Mouse (Mus musculus) midbrain, embryonic 11.5 days (tissue): ENCODE measurements at regions not wholly inside any gene's neighbourhood (a gene's known extent, or its start where the extent isn't known, plus 50 kb on each side); places are given as distances from the start of the nearest gene placed in this dataset.
A peak's percentile ranks its signal among the peaks of the same experiment; 100 is the strongest.
"Not testable (repeated sequence)": the region's sequence is repeated elsewhere in the genome, so short reads cannot be mapped to it uniquely, and the experiment has no call there.

Experiments used
- ATAC-seq: fragments of 200-750 bp; cut with Nextera tagmentation; 2 replicates; pipeline ENCODE4 v1.8.0; 2017; ENCODE audit warnings: moderate TSS enrichment, moderate library complexity; ENCODE audit not compliant: low FRiP score
- DNase-seq: peaks from one replicate; pipeline ENCODE4 v3.0.0; 2015; ENCODE audit warnings: low spot score; ENCODE audit errors: missing footprints
- H3K27ac ChIP-seq: fragments of 300-500 bp; sonication (generic); 2 replicates; pipeline ENCODE4 v1.5.1; 2014; ENCODE audit warnings: low read depth, low read length
- H3K27me3 ChIP-seq: fragments of 300-500 bp; sonication (generic); 2 replicates; pipeline ENCODE4 v1.6.1; 2014; ENCODE audit warnings: mild to moderate bottlenecking, low read length, moderate library complexity, mixed read lengths; ENCODE audit not compliant: control insufficient read depth, insufficient read depth
- H3K36me3 ChIP-seq: fragments of 300-500 bp; sonication (generic); 2 replicates; pipeline ENCODE4 v1.6.1; 2014; ENCODE audit warnings: mild to moderate bottlenecking, low read length, moderate library complexity, mixed read lengths; ENCODE audit not compliant: control insufficient read depth, insufficient read depth
- H3K4me1 ChIP-seq: fragments of 300-500 bp; sonication (generic); 2 replicates; pipeline ENCODE4 v1.6.1; 2014; ENCODE audit warnings: low read length; ENCODE audit not compliant: control insufficient read depth, insufficient read depth
- H3K4me2 ChIP-seq: fragments of 300-500 bp; sonication (generic); 2 replicates; pipeline ENCODE4 v1.6.1; 2014; ENCODE audit warnings: mild to moderate bottlenecking, moderate library complexity
- H3K4me3 ChIP-seq: fragments of 300-500 bp; sonication (generic); 2 replicates; pipeline ENCODE4 v1.5.1; 2014; ENCODE audit warnings: low read depth, low read length
- H3K9ac ChIP-seq: fragments of 300-500 bp; sonication (generic); 2 replicates; pipeline ENCODE4 v1.6.1; 2014; ENCODE audit warnings: low read length
- H3K9me3 ChIP-seq: fragments of 300-500 bp; sonication (generic); 2 replicates; pipeline ENCODE4 v1.6.1; 2016; ENCODE audit warnings: low read length; ENCODE audit not compliant: control insufficient read depth
- WGBS: fragments of 180-500 bp; shearing (Covaris S2); extraction: QIAGEN DNeasy Blood & Tissue Kit; methylation state at CpG from one replicate; pipeline ENCODE4 v1.1.7; 2014; 5-methylcytosine and 5-hydroxymethylcytosine counted together

DNA sequence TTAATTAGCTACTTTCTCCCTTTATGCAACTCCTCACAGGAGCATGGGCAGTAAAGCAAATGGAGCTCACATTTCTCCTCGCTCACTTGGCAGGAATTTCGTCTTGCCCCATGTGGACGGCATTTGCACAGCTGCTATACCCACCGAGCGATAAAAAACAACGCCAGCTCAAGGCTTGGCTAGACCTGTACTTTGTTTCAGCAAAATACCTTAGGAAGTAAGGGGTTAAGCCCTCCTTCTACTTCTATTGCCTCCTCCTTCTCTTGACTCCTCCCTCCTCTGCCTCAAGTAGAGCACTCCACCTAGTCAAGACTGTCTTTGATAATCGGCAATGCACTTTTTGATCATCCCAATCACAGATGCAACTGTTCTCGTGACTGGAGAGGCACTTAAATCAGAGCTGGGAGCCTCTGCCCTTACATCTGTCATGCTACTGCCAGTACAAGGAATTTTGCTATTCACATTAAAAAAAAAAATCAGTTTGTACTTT lies 168.4 kb downstream of the Enc1 start:
- no peak overlapping the region for H3K9ac ChIP-seq
- peaks cover 7% of the 10 kb centered on the region for H3K4me1 ChIP-seq
- H3K27ac ChIP-seq: no peak overlapping the region
- no peak overlapping the region for H3K4me3 ChIP-seq
- 74% methylated on average over 8 of the region's 8 CpGs for WGBS
- no peak for ATAC-seq
- DNase-seq: no peak
- no peak overlapping the region for H3K4me2 ChIP-seq
- H3K27me3 ChIP-seq: no peaks in the 10 kb centered on the region
- H3K9me3 ChIP-seq: no peaks in the 10 kb centered on the region
- no peaks in the 10 kb centered on the region for H3K36me3 ChIP-seq

DNA sequence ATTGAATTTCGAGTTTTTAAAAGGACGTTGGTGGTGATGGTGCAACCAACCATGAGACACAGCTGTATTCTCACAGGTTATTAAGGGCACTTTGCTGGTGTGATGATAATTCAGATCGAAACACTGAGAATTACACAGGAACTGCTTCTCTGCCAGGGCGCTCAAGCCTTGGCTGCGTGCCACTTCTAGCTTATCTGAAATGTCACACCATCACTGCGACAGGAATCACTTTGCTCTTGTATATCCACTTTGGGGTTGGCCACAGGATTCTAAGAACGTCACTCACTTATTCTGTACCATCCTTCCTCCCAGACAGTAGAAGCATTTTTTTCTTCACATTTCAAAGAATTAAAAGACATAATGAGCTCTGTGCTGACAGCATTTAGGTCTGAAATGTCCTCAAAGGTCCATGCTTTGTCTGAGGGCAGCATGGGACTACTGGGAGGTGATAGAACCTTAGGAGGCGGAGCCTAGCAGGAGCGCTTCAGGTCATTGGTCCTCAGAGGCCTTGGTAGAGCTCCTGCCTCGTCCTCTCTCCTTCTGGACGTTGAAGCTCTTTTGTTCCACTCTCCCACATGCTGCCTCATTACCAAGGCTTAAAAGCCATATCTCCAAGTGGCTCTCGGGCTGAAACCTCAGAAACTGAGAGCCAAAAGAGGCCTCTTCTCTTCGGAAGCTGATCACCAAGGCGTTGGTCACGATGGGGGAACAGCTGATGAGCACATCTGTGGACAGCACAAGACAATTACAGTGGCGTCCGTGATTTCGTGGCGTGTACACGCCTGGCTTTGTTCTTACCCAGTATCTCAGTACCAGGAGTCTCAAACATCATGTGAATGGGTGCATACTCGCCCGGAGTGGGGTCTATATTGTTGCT lies 167.7 kb downstream of the Enc1 start:
- 82% methylated on average over 22 of the region's 22 CpGs for WGBS
- Histone ChIP-seq H3K4me3 (no peak overlapping the region), H3K36me3 (no peaks in the 10 kb centered on the region), H3K27me3 (no peaks in the 10 kb centered on the region), H3K9ac (no peak overlapping the region), H3K4me2 (no peak overlapping the region), H3K27ac (no peak overlapping the region), H3K9me3 (no peaks in the 10 kb centered on the region), H3K4me1 (peaks cover 7% of the 10 kb centered on the region)
- no peak for DNase-seq
- ATAC-seq: no peak

DNA sequence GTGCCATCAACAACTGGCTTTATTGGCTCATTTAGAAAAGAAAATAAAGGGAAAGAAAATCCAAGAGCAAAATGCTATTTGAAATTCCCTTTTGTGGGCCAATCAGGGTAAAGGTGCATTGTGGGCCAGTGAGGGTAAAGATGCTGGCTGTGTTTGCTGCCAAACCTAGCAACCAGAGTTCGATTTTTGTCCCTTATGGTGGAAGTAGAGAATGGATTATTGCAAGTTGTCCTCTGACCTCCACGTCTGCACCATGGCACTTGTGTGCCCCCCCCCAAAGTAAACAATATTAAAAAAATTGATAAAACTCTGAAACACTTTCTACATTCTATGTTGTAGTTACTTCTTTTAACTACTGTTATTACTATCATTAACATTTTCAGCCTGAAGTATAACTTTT lies 166.9 kb downstream of the Enc1 start:
- Histone ChIP-seq H3K4me1 (peaks cover 7% of the 10 kb centered on the region), H3K9me3 (no peaks in the 10 kb centered on the region), H3K4me2 (no peak overlapping the region), H3K4me3 (no peak overlapping the region), H3K27me3 (no peaks in the 10 kb centered on the region), H3K36me3 (no peaks in the 10 kb centered on the region), H3K9ac (no peak overlapping the region), H3K27ac (no peak overlapping the region)
- DNase-seq: no peak
- 43% methylated on average over 2 of the region's 2 CpGs for WGBS
- no peak for ATAC-seq

DNA sequence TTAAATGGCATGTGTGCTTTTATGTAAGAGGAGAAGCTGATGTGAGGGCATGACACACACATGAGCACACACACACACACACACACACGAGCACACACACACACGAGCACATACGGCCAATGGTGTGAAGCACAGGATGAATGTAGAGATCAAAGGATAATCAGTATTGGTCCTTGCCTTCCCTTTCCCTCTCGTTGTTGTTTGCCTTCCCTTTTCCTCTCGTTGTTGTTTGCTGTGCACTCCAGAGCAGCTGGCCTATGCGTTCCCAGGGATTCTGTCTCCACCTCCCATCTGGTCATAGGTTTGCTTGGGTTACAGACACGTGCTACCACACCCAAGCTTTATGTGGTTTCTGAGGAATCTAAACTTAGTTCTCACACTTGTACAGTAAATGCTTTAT lies 165.8 kb downstream of the Enc1 start:
- H3K27ac ChIP-seq: no peak overlapping the region
- no peaks in the 10 kb centered on the region for H3K36me3 ChIP-seq
- no peaks in the 10 kb centered on the region for H3K27me3 ChIP-seq
- peaks cover 7% of the 10 kb centered on the region for H3K4me1 ChIP-seq
- H3K9me3 ChIP-seq: no peaks in the 10 kb centered on the region
- no peak for DNase-seq
- H3K9ac ChIP-seq: no peak overlapping the region
- WGBS: 52% methylated on average over 7 of the region's 7 CpGs
- H3K4me2 ChIP-seq: no peak overlapping the region
- no peak overlapping the region for H3K4me3 ChIP-seq
- peak; percentile 16; the same call in 1 of the 2 replicates for ATAC-seq

DNA sequence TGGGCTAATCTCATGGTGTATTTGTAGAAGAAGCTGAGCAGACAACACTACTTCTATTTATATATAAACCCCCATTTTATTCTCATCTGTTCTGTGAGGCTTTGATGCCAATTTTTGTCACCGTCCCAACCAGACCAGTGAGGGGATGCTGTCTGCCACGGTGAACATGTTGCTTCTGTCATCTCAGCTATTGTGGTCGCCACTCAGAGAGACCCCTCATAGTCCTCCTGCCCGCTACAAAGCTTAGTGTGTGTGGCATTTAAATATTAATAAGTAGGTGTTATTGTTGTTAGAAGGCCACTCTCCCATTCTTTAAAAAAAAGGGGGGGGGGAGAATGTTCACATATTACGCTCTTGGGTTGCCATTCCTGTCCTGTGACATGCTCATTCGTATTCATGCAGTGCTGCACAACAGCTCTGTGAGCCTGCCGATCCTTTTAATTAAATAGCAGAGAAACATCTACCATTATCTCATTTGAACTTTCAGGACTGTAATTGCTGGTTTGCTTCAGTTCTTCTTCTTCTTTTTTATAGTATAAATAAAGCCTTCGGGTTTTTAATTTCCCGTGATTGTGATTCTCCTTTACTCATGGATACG lies 161.4 kb downstream of the Enc1 start:
- Histone ChIP-seq H3K4me2 (no peak overlapping the region), H3K4me1 (no peaks in the 10 kb centered on the region; the same call in 1 of the 2 replicates), H3K9me3 (no peaks in the 10 kb centered on the region), H3K36me3 (no peaks in the 10 kb centered on the region), H3K27ac (no peak overlapping the region), H3K9ac (no peak overlapping the region), H3K4me3 (no peak overlapping the region), H3K27me3 (no peaks in the 10 kb centered on the region)
- 73% methylated on average over 10 of the region's 10 CpGs for WGBS
- no peak for DNase-seq
- no peak for ATAC-seq

DNA sequence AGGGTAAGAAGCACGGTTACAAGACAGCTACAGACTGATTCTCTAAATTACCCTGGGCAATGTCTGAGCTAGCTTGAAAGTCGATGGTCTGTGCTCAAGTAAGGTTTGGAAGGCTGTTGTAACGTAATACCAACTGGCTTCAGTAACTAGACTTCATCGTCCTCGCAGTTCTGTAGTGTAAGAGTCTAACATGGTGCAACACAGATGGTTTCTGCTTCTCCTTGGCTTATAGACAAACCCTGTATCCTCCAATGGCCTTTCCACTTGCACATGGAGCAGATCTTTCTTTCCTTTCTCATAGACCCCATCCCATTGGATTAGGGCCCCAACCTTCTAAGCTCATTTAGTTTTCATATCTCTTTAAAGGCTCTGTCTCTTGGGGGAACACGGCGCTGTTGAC lies 160.7 kb downstream of the Enc1 start:
- 90% methylated on average over 7 of the region's 7 CpGs for WGBS
- ATAC-seq: no peak

DNA sequence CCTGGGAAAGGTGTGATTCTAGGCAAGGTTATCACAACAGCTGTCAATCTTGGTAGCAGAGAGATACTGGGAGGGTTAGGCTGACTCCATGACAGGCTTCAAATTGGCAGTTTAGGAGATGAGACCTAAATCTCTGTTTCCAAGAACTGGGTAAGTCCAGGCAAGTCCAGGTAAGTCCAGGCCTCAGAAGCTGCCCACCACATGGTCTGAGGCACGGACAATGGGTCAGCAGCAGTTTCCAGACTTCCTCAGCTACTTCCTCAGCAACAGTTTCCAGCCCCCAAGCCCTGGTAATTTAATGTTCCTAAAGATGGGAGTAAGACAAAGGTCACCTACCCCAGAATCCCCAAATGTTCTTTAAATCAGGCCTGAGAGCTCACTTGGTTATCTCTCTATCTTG lies 157.1 kb downstream of the Enc1 start:
- Histone ChIP-seq H3K27ac (no peak overlapping the region), H3K4me1 (no peaks in the 10 kb centered on the region; the same call in 1 of the 2 replicates), H3K36me3 (no peaks in the 10 kb centered on the region), H3K9me3 (no peaks in the 10 kb centered on the region), H3K27me3 (no peaks in the 10 kb centered on the region), H3K4me3 (no peak overlapping the region), H3K9ac (no peak overlapping the region), H3K4me2 (no peak overlapping the region)
- no peak for ATAC-seq
- 81% methylated on average over 1 of the region's 1 CpGs for WGBS
- DNase-seq: no peak

More for the DNA sequence above, 160.7 kb downstream of the Enc1 start:
- H3K36me3 ChIP-seq: no peaks in the 10 kb centered on the region
- H3K4me2 ChIP-seq: no peak overlapping the region
- H3K9me3 ChIP-seq: no peaks in the 10 kb centered on the region
- no peak overlapping the region for H3K9ac ChIP-seq
- no peak for DNase-seq
- H3K27ac ChIP-seq: no peak overlapping the region
- no peaks in the 10 kb centered on the region; the same call in 1 of the 2 replicates for H3K4me1 ChIP-seq
- H3K4me3 ChIP-seq: no peak overlapping the region
- no peaks in the 10 kb centered on the region for H3K27me3 ChIP-seq

DNA sequence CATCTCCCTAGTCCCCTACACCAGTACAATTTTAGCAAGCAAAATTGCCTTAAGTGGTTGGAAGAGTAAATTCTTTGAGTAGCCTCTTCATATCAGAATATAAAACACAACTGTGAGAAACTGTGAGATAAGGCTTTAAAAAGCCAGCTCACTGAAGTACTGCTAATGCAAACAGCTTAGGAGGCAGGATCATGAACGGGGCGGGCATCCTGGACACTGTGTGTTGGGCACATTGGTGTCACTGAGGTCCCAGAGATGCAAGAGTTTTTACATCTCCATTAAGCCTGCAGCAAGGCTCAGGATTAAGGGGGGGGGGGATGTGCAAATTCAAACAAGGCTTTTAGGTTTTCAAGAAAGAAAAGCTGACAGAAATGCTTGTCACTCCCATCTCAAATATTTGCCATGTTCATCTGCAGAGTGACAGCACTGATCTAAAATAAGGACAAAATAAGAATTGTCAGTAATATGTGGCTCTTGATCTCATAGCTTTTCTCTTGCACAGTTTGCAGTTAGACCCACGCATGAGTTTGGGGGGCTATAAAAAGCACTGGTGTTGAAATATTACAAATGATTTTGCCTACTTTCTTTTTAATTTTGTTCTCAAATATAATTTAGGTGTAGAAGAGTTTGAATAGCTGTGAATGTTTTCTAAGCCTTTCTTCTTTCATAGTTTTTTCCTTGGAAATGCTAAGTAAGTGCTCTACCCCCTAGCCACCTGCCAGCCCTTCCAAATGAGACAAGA lies 156.2 kb downstream of the Enc1 start:
- H3K4me1 ChIP-seq: no peaks in the 10 kb centered on the region; the same call in 1 of the 2 replicates
- no peak overlapping the region for H3K27ac ChIP-seq
- H3K4me3 ChIP-seq: no peak overlapping the region
- DNase-seq (no peak), ATAC-seq (no peak)
- no peaks in the 10 kb centered on the region for H3K36me3 ChIP-seq
- no peak overlapping the region for H3K9ac ChIP-seq
- WGBS: 78% methylated on average over 3 of the region's 3 CpGs
- no peaks in the 10 kb centered on the region for H3K9me3 ChIP-seq
- H3K4me2 ChIP-seq: no peak overlapping the region
- H3K27me3 ChIP-seq: no peaks in the 10 kb centered on the region

DNA sequence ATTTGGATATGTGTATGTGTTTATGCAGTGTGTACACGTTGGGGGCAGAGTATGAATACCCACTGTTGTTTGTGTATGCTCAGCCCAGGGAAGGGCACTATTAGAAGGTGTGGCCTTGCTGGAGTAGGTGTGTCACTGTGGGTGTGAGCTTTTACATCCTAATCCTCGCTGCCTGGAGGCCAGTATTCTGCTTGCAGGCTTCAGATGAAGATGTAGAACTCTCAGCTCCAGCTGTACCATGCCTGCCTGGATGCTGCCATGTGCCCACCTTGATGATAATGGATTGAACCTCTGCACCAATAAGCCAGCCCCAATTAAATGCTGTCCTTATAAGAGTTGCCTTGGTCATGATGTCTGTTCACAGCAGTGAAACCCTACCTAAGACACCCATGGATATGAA lies 155.4 kb downstream of the Enc1 start:
- not testable (repeated sequence) for DNase-seq, H3K36me3 ChIP-seq, H3K4me1 ChIP-seq, H3K4me2 ChIP-seq, H3K9ac ChIP-seq, H3K9me3 ChIP-seq, H3K27ac ChIP-seq, ATAC-seq, H3K27me3 ChIP-seq, H3K4me3 ChIP-seq
- WGBS: 76% methylated on average over 2 of the region's 2 CpGs
